Mouse (Mus musculus) brain, embryonic 14.5 days (tissue): Measurements from ENCODE around the gene Cort.

ENCODE experiments used
- CTCF ChIP-seq: fragments of 200-500 bp; IDR thresholded peaks from 2 replicates; pipeline ENCODE4 v1.5.1; 2012; ENCODE audit warnings: inconsistent platforms, mild to moderate bottlenecking, moderate library complexity, borderline replicate concordance; ENCODE audit not compliant: insufficient read depth, insufficient read length; ENCODE audit errors: extremely low read depth
- POLR2A ChIP-seq: fragments of 200-500 bp; IDR thresholded peaks from 2 replicates; pipeline ENCODE4 v1.6.1; 2012; ENCODE audit warnings: mild to moderate bottlenecking, inconsistent platforms, borderline replicate concordance; ENCODE audit not compliant: poor library complexity, insufficient read depth, insufficient read length, severe bottlenecking; ENCODE audit errors: extremely low read depth

DNA sequence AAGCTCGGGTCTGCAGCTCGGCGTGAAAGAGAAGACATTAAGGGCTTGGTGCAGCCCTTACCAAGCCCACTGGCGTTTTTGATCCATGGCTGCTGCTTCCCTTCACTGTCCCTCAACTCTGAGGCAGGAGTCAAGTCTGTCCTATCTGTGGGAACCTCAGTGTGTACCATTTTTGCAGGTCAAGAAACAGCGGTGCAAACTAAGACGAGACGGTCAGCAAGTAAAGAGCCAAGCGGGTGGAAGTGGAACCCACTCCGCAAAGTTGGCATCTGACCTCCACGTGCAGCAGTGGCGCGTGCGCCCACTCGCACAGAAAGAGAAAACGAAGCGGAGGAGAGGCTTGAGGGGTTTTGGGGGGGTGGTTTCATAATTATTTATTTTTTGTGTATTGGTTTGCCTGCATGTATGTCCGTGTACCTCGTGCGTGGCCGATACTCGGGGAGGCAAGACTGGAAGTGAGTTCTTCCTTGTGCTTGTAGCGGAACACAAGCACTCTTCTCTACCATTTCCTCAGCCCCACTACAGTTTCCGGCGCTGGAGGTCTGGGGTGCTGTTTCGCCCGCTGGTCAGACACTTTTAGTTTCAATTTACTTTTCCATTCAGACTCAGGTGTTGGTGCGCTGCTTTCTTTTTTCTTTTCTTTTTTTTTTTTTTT lies 40.5 kb upstream of the Cort start:
- TF ChIP-seq POLR2A (no peak), CTCF (no peak)
